Mouse (Mus musculus) adipose tissue, adult 10 weeks (tissue): ENCODE data around the gene Gm21083. TPM values are rescaled to one million over a fixed set of nuclear protein-coding genes. Genes with fewer than 3 reads are reported as not detected.

Source experiments
- polyA plus RNA-seq: library from polyadenylated mRNA; stranded (reverse); fragments of 350-450 nt; fragmentation: Illumina TruSeq; extraction: RNeasy Lipid Tissue Mini Kit (QIAGEN cat#74804); gene quantifications from one replicate; pipeline ENCODE4 v1.2.3, GENCODE M21; 2014; ENCODE audit warnings: low read depth, low replicate concordance

Gene Gm21083
- polyA plus RNA-seq: 0.61 TPM

DNA sequence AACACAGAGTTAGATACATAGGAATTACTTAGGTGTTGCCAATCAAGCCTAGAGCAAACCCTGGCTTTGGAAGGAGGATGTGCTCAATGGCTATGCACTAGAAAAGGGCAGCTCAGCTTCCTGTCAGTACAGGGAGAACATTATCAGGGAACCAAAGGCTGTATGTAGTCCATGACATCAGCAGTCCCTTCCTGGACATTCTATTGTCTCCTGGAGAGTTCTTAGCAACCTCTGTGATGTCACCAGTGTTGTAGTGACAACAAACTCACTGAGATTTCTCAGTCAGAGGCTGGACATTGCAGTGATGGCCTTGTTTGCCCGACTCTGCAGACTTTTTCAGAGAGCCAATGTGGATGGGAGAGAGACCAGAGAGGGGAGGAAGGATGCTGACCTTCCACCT is at the start of gene Gm21083:
Gene Gm21083 (plus strand): TSS at position 301 of the 400 bp plus-strand sequence.

DNA sequence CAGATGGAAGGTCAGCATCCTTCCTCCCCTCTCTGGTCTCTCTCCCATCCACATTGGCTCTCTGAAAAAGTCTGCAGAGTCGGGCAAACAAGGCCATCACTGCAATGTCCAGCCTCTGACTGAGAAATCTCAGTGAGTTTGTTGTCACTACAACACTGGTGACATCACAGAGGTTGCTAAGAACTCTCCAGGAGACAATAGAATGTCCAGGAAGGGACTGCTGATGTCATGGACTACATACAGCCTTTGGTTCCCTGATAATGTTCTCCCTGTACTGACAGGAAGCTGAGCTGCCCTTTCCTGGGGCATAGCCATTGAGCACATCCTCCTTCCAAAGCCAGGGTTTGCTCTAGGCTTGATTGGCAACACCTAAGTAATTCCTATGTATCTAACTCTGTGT is 48.0 kb upstream of the Gm21083 start, which contains the start of gene Gm21190:
Gene Gm21190 (minus strand): TSS at position 101 of the 400 bp plus-strand sequence.

DNA sequence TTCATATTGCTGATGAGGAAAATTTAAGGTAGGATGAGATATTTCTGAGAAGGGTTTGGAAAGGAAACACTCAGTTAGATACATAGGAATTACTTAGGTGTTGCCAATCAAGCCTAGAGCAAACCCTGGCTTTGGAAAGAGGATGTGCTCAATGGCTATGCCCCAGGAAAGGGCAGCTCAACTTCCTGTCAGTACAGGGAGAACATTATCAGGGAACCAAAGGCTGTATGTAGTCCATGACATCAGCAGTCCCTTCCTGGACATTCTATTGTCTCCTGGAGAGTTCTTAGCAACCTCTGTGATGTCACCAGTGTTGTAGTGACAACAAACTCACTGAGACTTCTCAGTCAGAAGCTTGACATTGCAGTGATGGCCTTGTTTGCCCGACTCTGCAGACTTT is 41.6 kb downstream of the Gm21083 start, which contains the start of gene Speer4d:
Gene Speer4d (plus strand): TSS at position 301 of the 400 bp plus-strand sequence.

Other genes with a start within 250 kb of the Gm21083 start
- gene Gm21149, start 100.8 kb upstream of the Gm21083 start, polyA plus RNA-seq: not detected
- 0.32 TPM for gene Gm21190, start 48.1 kb upstream of the Gm21083 start, polyA plus RNA-seq
- gene Speer4d, start 41.7 kb downstream of the Gm21083 start, polyA plus RNA-seq: not detected
- not detected for gene 4930572O03Rik, start 79.7 kb downstream of the Gm21083 start, polyA plus RNA-seq
- gene Speer4c, start 136.9 kb downstream of the Gm21083 start, polyA plus RNA-seq: 0.32 TPM